Mouse (Mus musculus): ENCODE data around the gene Phb2.

GRCm38 (mm10) chr6:124676171-124676570, 36.0 kb upstream of the Phb2 start:
- TF ChIP-seq CTCF (IDR thresholded peaks at IDR 0.05; ENCODE audit: low read depth, low read length) (no peak), POLR2A (IDR thresholded peaks at IDR 0.05; ENCODE audit: insufficient read depth, low read length) (no peak), EP300 (IDR thresholded peaks at IDR 0.05; ENCODE audit: insufficient read depth, low read depth, low read length) (no peak)
